Mouse (Mus musculus): Measurements from ENCODE around the gene Il17rb.

Gene Il17rb

GRCm38 (mm10) chr14:30008733-30009575 lies at the start of gene Il17rb, which contains the start of gene Chdh:
Il17rb (minus strand) TSS chr14:30008896.
Chdh (plus strand) TSS chr14:30009023.
- no peak for DNase-seq (ENCODE audit: low spot score)

- DNase-seq (ENCODE audit: low spot score) = no peak
Measured at GRCm38 (mm10) chr14:30056031-30056766, 47.5 kb upstream of the Il17rb start.

- no peak for DNase-seq (ENCODE audit: low spot score)
Measured at GRCm38 (mm10) chr14:30054922-30055321, 46.2 kb upstream of the Il17rb start.

- DNase-seq (ENCODE audit: low spot score) = no peak
Measured at GRCm38 (mm10) chr14:30050280-30050679, 41.6 kb upstream of the Il17rb start.

GRCm38 (mm10) chr14:30048049-30048448 lies 39.4 kb upstream of the Il17rb start:
- DNase-seq (ENCODE audit: low spot score) = no peak

- no peak for DNase-seq (ENCODE audit: low spot score)
Measured at GRCm38 (mm10) chr14:30046976-30047375, 38.3 kb upstream of the Il17rb start.

- DNase-seq (ENCODE audit: low spot score) = no peak
Measured at GRCm38 (mm10) chr14:30045704-30046220, 37.1 kb upstream of the Il17rb start.

GRCm38 (mm10) chr14:30045239-30045638 lies 36.5 kb upstream of the Il17rb start:
- peak; percentile 24 for DNase-seq (ENCODE audit: low spot score)

GRCm38 (mm10) chr14:30043356-30043940 lies 34.8 kb upstream of the Il17rb start:
- peak; percentile 22 for DNase-seq (ENCODE audit: low spot score)

- DNase-seq (ENCODE audit: low spot score) = no peak
Measured at GRCm38 (mm10) chr14:30041836-30042235, 33.1 kb upstream of the Il17rb start.

GRCm38 (mm10) chr14:30039413-30039812 lies 30.7 kb upstream of the Il17rb start:
- DNase-seq (ENCODE audit: low spot score) = no peak

- DNase-seq (ENCODE audit: low spot score) = no peak
Measured at GRCm38 (mm10) chr14:30038431-30038830, 29.7 kb upstream of the Il17rb start.

- no peak for DNase-seq (ENCODE audit: low spot score)
Measured at GRCm38 (mm10) chr14:30033405-30033804, 24.7 kb upstream of the Il17rb start.

- DNase-seq (ENCODE audit: low spot score) = no peak
Measured at GRCm38 (mm10) chr14:30027378-30027777, 18.7 kb upstream of the Il17rb start.

- no peak for DNase-seq (ENCODE audit: low spot score)
Measured at GRCm38 (mm10) chr14:30024387-30024786, 15.7 kb upstream of the Il17rb start.

GRCm38 (mm10) chr14:30022471-30022870 lies 13.8 kb upstream of the Il17rb start:
- DNase-seq (ENCODE audit: low spot score) = no peak

GRCm38 (mm10) chr14:30019792-30020575 lies 11.3 kb upstream of the Il17rb start:
- peak; percentile 13 for DNase-seq (ENCODE audit: low spot score)

GRCm38 (mm10) chr14:30019375-30019774 lies 10.7 kb upstream of the Il17rb start:
- DNase-seq (ENCODE audit: low spot score) = peak; percentile 8

GRCm38 (mm10) chr14:30018846-30019245 lies 10.2 kb upstream of the Il17rb start:
- no peak for DNase-seq (ENCODE audit: low spot score)

GRCm38 (mm10) chr14:30018463-30018801 lies 9.7 kb upstream of the Il17rb start:
- DNase-seq (ENCODE audit: low spot score) = peak; percentile 27

- no peak for DNase-seq (ENCODE audit: low spot score)
Measured at GRCm38 (mm10) chr14:30017794-30018462, 9.2 kb upstream of the Il17rb start.

All from adipocyte (in vitro differentiated cells).